Mouse (Mus musculus) forebrain, embryonic 15.5 days (tissue): ENCODE results near the gene Senp6. TPM values are rescaled to one million over a fixed set of nuclear protein-coding genes. Genes with fewer than 3 reads are reported as not detected.

ENCODE experiments used
- ATAC-seq: fragments of 200-750 bp; cut with Nextera tagmentation; replicated peaks from 2 replicates; pipeline ENCODE4 v1.8.0; 2017; ENCODE audit warnings: mild to moderate bottlenecking, moderate TSS enrichment, moderate library complexity
- H3K27ac ChIP-seq: fragments of 300-500 bp; sonication (generic); replicated peaks from 2 replicates; pipeline ENCODE4 v1.5.1; 2015; ENCODE audit warnings: mild to moderate bottlenecking, inconsistent platforms
- H3K27me3 ChIP-seq: fragments of 300-500 bp; sonication (generic); 2 replicates; pipeline ENCODE4 v1.6.1; 2015; ENCODE audit warnings: inconsistent platforms
- H3K36me3 ChIP-seq: fragments of 300-500 bp; sonication (generic); 2 replicates; pipeline ENCODE4 v1.6.1; 2015; ENCODE audit warnings: mild to moderate bottlenecking, inconsistent platforms
- H3K4me1 ChIP-seq: fragments of 300-500 bp; sonication (generic); 2 replicates; pipeline ENCODE4 v1.6.1; 2015; ENCODE audit warnings: inconsistent platforms
- H3K4me2 ChIP-seq: fragments of 300-500 bp; sonication (generic); replicated peaks from 2 replicates; pipeline ENCODE4 v1.6.1; 2015; ENCODE audit warnings: mild to moderate bottlenecking, inconsistent platforms
- H3K4me3 ChIP-seq: fragments of 300-500 bp; sonication (generic); 2 replicates; pipeline ENCODE4 v1.5.1; 2015; ENCODE audit warnings: mild to moderate bottlenecking, inconsistent platforms
- H3K9ac ChIP-seq: fragments of 300-500 bp; sonication (generic); replicated peaks from 2 replicates; pipeline ENCODE4 v1.6.1; 2015; ENCODE audit warnings: mild to moderate bottlenecking, inconsistent platforms
- H3K9me3 ChIP-seq: fragments of 300-500 bp; sonication (generic); 2 replicates; pipeline ENCODE4 v1.6.1; 2016; ENCODE audit warnings: inconsistent platforms
- WGBS: fragments of 180-500 bp; shearing (Covaris S2); methylation state at CpG from one replicate; pipeline ENCODE4 v1.1.7; 2015; ENCODE audit warnings: mixed read lengths; 5-methylcytosine and 5-hydroxymethylcytosine counted together
- polyA plus RNA-seq: library from polyadenylated mRNA; unstranded; fragments of >200 nt; fragmentation: Nextera tagmentation; extraction: Ambion mirVana; gene quantifications from 2 replicates; pipeline ENCODE4 v1.2.1, GENCODE M21; 2015

Gene Senp6
- polyA plus RNA-seq, 1 experiment from 2014 or later: 56.3 TPM

DNA sequence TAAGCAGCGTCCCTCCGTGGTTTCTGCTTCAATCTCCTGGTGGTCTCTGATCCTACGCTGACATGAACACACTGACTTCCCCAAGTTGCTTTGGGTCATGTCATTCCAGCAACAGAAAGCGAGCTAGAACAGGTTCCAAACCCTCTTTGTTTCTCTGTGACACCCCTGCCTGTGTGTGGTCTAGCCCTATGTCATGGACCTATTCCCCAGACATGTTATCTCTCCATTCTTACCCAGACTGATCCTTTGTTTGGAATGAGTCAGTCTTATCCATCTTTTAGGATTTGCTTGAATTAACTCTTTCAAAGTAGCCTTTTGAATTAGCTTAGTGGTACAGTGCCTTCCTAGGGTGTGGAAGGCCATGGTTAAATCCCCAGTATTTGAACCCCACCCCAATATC lies 113.0 kb downstream of the Senp6 start:
- no peak for ATAC-seq
- H3K4me3 ChIP-seq: no peak overlapping the region

DNA sequence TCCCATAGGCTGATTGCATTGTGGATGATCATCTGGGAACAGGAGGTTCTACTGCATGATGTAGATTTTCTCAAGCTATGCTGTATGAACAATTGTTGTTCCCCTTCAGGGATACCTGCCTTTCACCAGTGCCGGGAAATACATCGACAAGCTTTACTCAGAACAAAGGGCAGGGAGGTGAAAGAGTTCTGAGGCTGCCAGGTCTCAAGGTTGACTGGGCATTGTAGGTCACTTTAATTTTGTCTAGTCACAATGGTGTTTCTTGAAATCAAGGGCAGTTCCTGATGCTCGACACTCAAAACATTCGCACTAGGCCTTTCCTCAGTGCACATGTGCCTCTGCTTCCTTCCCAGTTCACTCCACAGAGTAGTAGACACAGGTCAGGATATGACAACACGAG lies 114.1 kb downstream of the Senp6 start:
- H3K4me2 ChIP-seq: no peak overlapping the region
- no peak for ATAC-seq
- H3K36me3 ChIP-seq: no peaks in the 10 kb centered on the region
- no peak overlapping the region for H3K9ac ChIP-seq
- H3K27ac ChIP-seq: no peak overlapping the region
- H3K9me3 ChIP-seq: no peaks in the 10 kb centered on the region
- H3K4me3 ChIP-seq: no peak overlapping the region
- 73% methylated on average over 5 of the region's 5 CpGs for WGBS
- H3K4me1 ChIP-seq: no peaks in the 10 kb centered on the region
- no peaks in the 10 kb centered on the region for H3K27me3 ChIP-seq

More for the DNA sequence above, 113.0 kb downstream of the Senp6 start:
- Histone ChIP-seq H3K4me1 (no peaks in the 10 kb centered on the region), H3K9me3 (no peaks in the 10 kb centered on the region), H3K36me3 (no peaks in the 10 kb centered on the region), H3K27ac (no peak overlapping the region), H3K4me2 (no peak overlapping the region), H3K9ac (no peak overlapping the region), H3K27me3 (no peaks in the 10 kb centered on the region)
- 82% methylated on average over 4 of the region's 4 CpGs for WGBS

- Histone ChIP-seq H3K36me3 (no peaks in the 10 kb centered on the region), H3K27ac (no peak overlapping the region), H3K4me3 (no peak overlapping the region), H3K4me1 (no peaks in the 10 kb centered on the region), H3K9ac (no peak overlapping the region), H3K9me3 (no peaks in the 10 kb centered on the region), H3K27me3 (no peaks in the 10 kb centered on the region), H3K4me2 (no peak overlapping the region)
- no peak for ATAC-seq
- WGBS: 88% methylated on average over 1 of the region's 1 CpGs
These were observed 115.0 kb downstream of the Senp6 start for GRCm38 (mm10) chr9:80181692-80182091.

DNA sequence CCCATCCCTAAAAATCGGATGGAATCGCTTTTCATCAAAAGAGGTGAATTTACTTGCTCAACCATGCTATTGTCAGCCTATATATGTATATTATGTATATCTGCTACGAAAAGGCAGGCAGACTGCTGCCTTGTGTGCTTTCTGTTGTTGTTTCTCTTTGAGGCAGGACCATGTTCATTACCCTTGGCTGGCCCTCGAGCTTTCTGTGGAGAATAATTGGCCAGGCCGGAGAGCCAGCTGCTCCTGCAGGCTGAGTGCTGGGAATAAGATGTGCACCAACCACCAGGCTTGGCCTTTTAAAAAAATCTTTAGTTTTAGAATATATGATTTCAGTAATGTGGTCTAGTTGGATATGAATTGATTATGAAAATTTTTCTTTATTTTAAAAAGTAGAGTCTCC lies 117.4 kb downstream of the Senp6 start:
- WGBS: 52% methylated on average over 5 of the region's 5 CpGs
- ATAC-seq: no peak

DNA sequence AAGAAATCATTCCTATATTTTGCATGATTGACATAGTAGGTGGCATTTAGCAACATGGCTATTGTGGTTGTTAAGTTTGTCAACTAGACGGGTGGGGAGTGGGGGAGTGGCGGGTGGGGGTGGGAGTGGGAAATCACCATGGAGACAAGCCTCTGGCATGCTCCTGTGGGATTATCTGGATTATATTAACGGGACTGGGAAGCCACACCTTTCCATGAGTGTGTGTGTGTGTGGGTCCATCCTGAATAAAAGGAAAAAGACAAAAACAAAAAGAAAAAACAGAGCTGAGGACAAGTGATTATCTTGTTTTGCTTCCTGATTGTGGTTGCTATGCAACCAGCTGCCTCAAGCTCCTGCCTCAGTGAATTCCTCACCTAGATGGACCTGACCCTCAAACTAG lies 119.0 kb downstream of the Senp6 start:
- Histone ChIP-seq H3K4me3 (no peak overlapping the region), H3K9ac (no peak overlapping the region), H3K36me3 (no peaks in the 10 kb centered on the region), H3K27me3 (no peaks in the 10 kb centered on the region), H3K27ac (no peak overlapping the region), H3K4me2 (no peak overlapping the region), H3K9me3 (no peaks in the 10 kb centered on the region), H3K4me1 (no peaks in the 10 kb centered on the region)
- no peak for ATAC-seq
- WGBS: 46% methylated on average over 3 of the region's 3 CpGs

More for the DNA sequence above, 117.4 kb downstream of the Senp6 start:
- H3K9me3 ChIP-seq: no peaks in the 10 kb centered on the region
- H3K9ac ChIP-seq: no peak overlapping the region
- H3K36me3 ChIP-seq: no peaks in the 10 kb centered on the region
- no peak overlapping the region for H3K4me2 ChIP-seq
- H3K27ac ChIP-seq: no peak overlapping the region
- no peaks in the 10 kb centered on the region for H3K4me1 ChIP-seq
- no peaks in the 10 kb centered on the region for H3K27me3 ChIP-seq
- H3K4me3 ChIP-seq: no peak overlapping the region

GRCm38 (mm10) chr9:80186693-80187092 lies 120.0 kb downstream of the Senp6 start:
- Histone ChIP-seq H3K4me3 (no peak overlapping the region), H3K27me3 (no peaks in the 10 kb centered on the region), H3K9ac (no peak overlapping the region), H3K27ac (no peak overlapping the region), H3K4me1 (no peaks in the 10 kb centered on the region), H3K9me3 (no peaks in the 10 kb centered on the region), H3K36me3 (no peaks in the 10 kb centered on the region), H3K4me2 (no peak overlapping the region)
- 94% methylated on average over 8 of the region's 8 CpGs for WGBS
- no peak for ATAC-seq

- Histone ChIP-seq H3K4me2 (no peak overlapping the region), H3K4me3 (no peak overlapping the region), H3K27me3 (no peaks in the 10 kb centered on the region), H3K9me3 (no peaks in the 10 kb centered on the region), H3K9ac (no peak overlapping the region), H3K36me3 (no peaks in the 10 kb centered on the region), H3K27ac (no peak overlapping the region), H3K4me1 (no peaks in the 10 kb centered on the region)
- 16% methylated on average over 5 of the region's 5 CpGs for WGBS
- ATAC-seq: peak; percentile 70
These were observed 121.7 kb downstream of the Senp6 start for GRCm38 (mm10) chr9:80188324-80188893.

GRCm38 (mm10) chr9:80191240-80191639 lies 124.5 kb downstream of the Senp6 start:
- ATAC-seq: no peak
- H3K27ac ChIP-seq: no peak overlapping the region
- no peaks in the 10 kb centered on the region for H3K36me3 ChIP-seq
- no peaks in the 10 kb centered on the region for H3K4me1 ChIP-seq
- H3K4me2 ChIP-seq: no peak overlapping the region
- no peak overlapping the region for H3K9ac ChIP-seq
- H3K27me3 ChIP-seq: no peaks in the 10 kb centered on the region
- H3K4me3 ChIP-seq: no peak overlapping the region
- no peaks in the 10 kb centered on the region for H3K9me3 ChIP-seq
- 70% methylated on average over 6 of the region's 6 CpGs for WGBS

- 81% methylated on average over 10 of the region's 10 CpGs for WGBS
- no peaks in the 10 kb centered on the region for H3K36me3 ChIP-seq
These were observed 125.6 kb downstream of the Senp6 start for GRCm38 (mm10) chr9:80192324-80192723.

DNA sequence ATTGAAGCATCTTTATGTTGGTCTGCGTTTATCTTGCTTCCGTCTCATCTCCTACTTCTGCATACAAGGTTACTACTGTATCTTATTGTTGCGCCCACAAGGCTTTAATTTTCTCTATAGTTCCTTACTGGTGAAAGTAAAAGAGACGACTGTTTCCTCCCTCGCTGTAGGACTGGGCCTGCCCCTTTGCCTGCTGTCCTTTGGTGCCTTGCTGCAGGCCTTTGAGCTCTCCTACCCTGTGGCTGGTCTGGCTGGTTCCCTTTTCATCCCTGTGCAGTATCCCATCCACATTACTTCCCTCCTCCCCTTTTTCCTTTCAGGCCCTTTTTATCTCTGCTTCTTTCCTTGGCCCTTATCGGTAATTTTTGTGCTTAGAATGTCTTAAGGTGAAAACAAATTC lies 127.7 kb downstream of the Senp6 start:
- no peak overlapping the region for H3K4me2 ChIP-seq
- H3K27me3 ChIP-seq: no peaks in the 10 kb centered on the region
- no peak overlapping the region for H3K4me3 ChIP-seq
- H3K9ac ChIP-seq: no peak overlapping the region
- no peak overlapping the region for H3K27ac ChIP-seq
- 73% methylated on average over 6 of the region's 6 CpGs for WGBS
- H3K9me3 ChIP-seq: no peaks in the 10 kb centered on the region
- H3K4me1 ChIP-seq: no peaks in the 10 kb centered on the region
- ATAC-seq: no peak
- no peaks in the 10 kb centered on the region for H3K36me3 ChIP-seq

More at GRCm38 (mm10) chr9:80192324-80192723, 125.6 kb downstream of the Senp6 start:
- ATAC-seq: no peak
- Histone ChIP-seq H3K4me3 (no peak overlapping the region), H3K27me3 (no peaks in the 10 kb centered on the region), H3K9me3 (no peaks in the 10 kb centered on the region), H3K27ac (no peak overlapping the region), H3K4me2 (no peak overlapping the region), H3K9ac (no peak overlapping the region), H3K4me1 (no peaks in the 10 kb centered on the region)

Other genes starting within 250 kb of the Senp6 start
- gene Filip1, start 54.1 kb upstream of the Senp6 start, polyA plus RNA-seq: 3.1 and 3.2 TPM in 2 replicates
- 12.8 and 13.5 TPM in 2 replicates for gene Myo6, start 98.1 kb downstream of the Senp6 start, polyA plus RNA-seq